Mouse (Mus musculus) urinary bladder, postnatal 14 days (tissue): ENCODE measurements around the gene Rspry1.

Source experiments
- DNase-seq: peaks from one replicate; pipeline ENCODE4 v3.0.0; 2021; ENCODE audit warnings: low spot score

Rspry1 gene

GRCm38 (mm10) chr8:94602471-94603131 lies 864 bp downstream of the Rspry1 start:
- peak; percentile 8 for DNase-seq

- no peak for DNase-seq
These were observed 2.3 kb downstream of the Rspry1 start for GRCm38 (mm10) chr8:94604030-94604429.

DNA sequence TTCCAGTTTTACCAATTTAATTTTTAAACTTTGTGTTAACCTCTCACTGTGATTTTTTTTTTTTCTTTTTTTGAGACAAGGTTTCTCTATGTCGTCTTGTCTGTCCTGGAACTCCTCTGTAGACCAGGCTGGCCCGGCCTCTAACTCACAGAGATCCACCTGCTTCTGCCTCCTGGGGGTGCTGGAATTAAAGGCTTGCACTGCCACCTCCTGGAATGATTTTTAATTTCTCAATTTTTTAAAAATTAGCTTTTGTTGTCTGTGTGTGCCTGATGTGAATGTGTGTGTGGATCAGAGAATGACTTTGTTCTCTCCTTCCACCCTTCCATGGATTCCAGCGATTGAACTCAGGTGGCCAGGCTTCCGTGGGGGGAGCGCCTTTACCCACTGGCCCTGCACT lies 5.3 kb downstream of the Rspry1 start:
- DNase-seq: no peak

- no peak for DNase-seq
These were observed 23.1 kb downstream of the Rspry1 start for GRCm38 (mm10) chr8:94624885-94625284.

DNA sequence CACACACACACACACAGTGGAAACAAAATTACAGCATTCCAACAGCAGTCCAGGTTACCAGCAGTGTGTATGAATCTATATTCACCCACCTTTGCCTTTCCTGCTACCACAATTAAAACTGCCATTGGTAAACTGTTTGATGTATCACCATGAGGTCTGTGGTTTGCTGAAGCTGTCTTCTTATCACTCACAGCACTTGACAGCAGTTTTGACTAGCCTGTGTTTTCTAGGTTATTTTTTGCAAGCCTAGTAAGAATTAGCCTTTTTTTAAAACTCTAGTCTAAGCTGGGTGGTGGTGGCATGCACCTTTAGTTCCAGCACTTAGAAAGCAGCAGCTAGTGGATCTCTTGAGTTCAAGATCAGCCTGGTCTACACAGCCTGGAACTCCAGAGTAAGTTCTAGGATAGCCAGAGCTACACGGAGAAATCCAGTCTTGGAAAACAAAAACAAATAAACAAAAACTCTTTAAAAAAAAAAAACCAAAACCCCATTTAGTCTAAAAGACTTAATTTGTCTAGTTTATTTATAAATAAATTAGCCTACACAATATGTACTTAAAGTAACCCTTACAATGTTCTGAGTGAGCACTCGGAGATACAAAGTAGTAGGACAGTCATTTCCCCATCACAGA lies 31.9 kb downstream of the Rspry1 start:
- no peak for DNase-seq

DNA sequence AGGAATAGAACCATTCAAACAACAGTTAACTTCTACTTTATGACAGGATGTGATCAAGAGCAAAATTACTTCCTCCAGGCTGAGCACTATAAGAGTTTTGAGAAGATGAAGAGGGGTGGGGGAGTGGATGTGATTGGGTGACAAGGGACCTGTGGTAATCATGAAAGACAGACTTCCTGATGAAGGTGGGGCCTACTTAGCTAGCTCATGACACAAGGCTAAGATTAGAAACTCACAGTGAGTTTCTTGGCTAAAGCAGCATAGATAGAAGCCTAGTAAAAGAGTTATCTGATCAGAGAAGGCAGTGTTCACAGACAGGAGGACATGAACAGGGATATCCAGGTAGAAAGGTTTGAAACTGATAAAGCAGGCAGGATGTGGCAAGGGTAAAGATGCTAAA lies 32.5 kb downstream of the Rspry1 start:
- DNase-seq: no peak

- DNase-seq: no peak
These were observed 39.4 kb downstream of the Rspry1 start for GRCm38 (mm10) chr8:94641183-94641582.

DNA sequence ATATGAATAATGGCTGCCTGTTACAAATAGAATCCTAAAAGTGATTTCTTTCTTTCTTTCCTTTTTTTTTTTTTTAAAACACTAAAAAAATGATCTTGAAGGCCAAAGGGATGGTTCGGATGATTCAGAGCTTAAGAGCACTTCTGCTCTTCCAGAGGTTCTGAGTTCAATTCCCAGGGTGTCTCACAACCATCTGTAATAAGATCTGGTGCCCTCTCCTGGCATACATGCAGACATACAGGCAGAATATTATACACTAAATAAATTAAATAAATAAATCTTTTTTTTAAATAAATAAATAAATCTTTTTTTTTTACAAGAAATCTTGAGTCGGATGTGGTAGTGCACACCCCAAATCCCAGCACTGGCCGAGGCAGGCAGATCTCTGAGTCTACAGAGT lies 40.2 kb downstream of the Rspry1 start:
- no peak for DNase-seq

DNA sequence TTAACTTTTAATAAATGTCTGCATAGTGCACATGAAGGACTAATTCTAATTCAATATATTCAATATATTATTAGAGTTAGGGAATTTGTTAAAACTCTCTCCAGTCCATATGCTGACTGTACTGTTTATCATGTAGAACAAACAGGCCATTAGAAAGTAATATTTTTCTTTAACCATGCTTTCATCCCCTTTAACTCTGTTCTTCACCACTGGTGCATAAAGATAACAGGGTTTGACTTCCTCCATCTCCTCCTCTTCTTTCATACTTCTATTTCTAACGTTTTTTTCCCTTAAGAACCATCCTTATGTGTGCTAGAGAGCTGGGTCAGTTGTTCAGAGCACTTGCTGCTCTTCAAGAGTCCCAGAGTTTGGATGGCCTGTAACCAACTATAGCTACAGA lies 43.5 kb downstream of the Rspry1 start:
- no peak for DNase-seq

DNA sequence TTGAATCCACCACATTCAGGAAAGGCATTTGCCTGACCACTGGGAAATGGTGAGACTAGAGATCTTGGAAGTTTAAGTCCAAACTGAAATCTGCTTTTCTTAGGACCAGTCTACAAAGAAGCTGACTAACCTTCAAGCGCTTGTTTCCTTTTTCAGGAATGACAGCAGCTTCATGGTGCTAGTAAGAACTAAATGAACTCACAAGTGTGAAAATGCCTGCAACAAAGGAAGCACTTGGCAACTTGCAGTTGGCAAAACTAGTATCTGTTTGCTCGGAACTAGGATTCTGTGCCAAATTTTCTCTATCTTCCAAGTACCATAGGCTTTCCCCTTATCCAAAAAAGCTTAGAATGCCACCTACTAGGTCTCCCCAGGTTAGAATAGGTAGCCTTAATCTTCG lies 44.4 kb downstream of the Rspry1 start:
- no peak for DNase-seq

- no peak for DNase-seq
These were observed 47.8 kb downstream of the Rspry1 start for GRCm38 (mm10) chr8:94649496-94649895.

- DNase-seq: no peak
These were observed 51.2 kb downstream of the Rspry1 start for GRCm38 (mm10) chr8:94652951-94653350.

DNA sequence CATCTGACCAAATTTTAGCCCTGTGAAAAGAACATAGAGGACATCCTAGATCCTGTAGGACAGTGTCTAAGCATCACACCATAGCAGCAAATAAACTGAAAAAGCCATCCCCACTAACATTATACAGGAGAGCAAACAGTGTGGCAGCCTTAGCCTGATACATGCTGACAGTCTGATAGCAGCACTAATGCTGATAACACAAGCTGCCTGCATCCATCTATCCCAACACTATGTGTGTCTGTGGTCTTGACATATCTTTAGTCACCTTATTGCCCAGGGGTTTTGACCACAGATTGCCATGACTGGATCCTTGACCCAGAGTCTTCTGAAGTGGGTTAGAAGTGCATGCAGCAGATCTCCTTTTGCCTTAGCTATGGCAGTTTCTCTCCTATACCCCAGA lies 53.3 kb downstream of the Rspry1 start:
- DNase-seq: no peak

- no peak for DNase-seq
These were observed 56.3 kb downstream of the Rspry1 start for GRCm38 (mm10) chr8:94658031-94658430.

DNA sequence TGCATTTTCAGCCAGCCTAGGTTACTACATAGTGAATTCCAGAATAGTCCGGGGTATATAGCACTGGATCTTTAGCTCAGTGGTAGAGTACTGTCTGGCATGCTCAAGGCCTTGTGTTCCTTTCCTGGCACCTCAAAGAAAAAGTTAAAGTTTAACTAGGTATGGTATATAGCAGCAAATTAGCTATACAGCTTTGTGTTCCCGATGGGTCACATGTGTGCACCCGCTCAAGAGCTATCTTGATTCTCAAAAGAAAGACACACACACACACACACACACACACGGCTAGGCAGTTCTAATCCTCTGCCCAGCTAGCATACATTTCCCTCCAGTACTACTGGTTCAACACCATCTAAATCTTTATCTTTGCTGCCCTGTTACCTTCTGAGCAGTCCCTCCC lies 58.7 kb downstream of the Rspry1 start:
- no peak for DNase-seq

DNA sequence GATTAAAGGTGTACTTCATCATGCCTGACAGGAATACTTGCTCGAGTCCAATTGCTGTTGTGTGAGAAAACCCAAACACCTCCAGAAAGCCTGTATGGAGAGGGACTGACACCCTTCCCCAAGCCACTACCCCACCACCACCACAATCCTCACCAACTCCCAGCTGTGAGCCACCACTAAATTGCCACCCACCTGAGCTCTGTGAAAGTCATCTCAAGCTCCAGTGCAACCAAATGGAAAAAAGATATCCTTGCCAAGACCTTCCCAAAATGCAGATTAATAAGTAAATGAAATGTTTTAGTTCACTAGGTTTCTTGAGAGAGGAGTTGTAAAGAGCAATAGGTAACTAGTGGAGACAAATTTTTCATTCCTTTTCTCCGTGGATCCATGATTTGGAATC lies 63.0 kb downstream of the Rspry1 start:
- no peak for DNase-seq

DNA sequence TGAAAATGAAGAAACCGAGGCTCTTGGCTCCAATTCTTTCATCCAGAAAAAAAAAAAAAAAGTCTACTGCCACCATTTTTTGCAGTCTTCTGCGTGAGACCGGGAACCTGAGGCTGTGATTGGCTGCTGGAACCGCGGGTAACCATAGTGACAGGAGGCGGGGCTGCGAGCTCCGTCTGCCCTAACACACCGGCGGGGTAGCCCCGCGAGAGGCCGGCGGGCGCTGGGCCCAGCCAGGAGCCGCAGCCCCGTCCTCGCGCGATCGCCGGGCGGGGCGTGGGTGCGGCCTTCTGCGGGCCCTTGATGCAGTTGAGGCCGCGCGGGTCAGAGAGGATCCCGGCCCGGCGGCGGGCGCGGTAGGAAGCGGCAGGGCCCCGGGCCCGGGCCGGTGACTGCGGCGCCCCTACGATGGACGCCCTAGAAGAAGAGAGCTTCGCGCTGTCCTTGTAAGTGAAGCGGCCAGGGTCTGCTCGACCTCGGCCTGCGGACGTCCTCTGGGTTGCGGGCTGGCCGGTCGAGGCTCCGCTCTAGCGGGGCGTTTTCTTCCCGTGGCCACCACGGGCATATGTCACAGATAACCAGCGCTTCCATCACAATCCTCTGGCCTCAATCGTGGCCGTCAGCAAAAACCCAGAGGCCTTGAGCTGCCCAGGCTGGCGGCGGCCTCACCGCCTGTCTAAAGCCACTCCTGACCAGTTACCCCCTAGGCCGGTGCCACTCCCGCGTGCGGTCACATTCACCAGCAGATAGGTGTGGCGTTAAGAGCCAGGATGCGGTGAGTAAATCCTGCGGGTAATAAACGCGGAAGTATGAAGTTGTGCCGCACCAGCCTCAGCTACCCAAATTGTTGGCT lies 64.9 kb downstream of the Rspry1 start, which contains the start of gene Arl2bp:
Gene Arl2bp, plus strand, starts transcription at position 145 of the 853 bp plus-strand sequence.
- DNase-seq: peak; percentile 95

DNA sequence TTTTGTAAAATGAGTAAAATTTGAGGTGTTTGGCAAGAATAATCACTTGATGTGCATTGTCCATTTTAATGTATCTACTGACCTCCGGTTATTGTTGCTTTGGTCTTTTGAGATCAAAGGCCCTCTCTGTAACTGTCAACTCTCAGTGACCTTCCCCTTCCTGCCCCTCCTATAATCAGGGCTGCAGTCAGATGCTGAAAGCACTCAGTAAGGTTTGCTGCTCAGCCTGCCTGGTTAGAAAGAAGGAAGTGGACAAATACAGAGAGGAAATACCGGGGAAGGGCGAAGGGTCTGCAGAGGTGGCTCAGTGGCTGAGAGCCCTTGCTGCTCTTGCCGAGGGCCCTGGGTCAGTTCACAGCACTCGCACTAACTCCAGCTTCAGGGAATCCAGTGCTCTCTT lies 72.6 kb downstream of the Rspry1 start:
- no peak for DNase-seq

- no peak for DNase-seq
These were observed 74.2 kb downstream of the Rspry1 start for GRCm38 (mm10) chr8:94675923-94676322.

GRCm38 (mm10) chr8:94678582-94678981 lies 76.8 kb downstream of the Rspry1 start:
- DNase-seq: peak; percentile 70

DNA sequence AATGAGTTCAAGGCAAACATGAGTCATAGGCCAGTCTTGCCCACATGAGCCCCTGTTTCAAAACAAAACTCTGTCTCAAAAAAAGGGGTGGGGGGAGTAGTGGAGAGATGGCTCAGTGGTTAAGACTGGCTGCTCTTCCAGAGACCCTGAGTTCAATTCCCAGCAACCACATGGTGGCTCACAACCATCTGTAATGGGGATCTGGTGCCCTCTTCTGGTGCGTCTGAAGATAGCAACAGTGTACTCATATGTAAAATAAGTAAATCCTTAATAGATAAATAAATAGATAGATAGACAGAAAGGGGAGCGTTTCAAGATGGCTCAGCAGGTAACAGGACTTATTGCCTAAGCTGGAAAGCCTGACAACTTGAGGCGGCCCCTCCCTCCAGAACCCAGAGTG lies 78.7 kb downstream of the Rspry1 start:
- DNase-seq: no peak

GRCm38 (mm10) chr8:94682732-94683524 lies 81.2 kb downstream of the Rspry1 start:
- DNase-seq: peak; percentile 87
